Mouse (Mus musculus): ENCODE results near the gene Slc7a14. TPM values are rescaled to one million over a fixed set of nuclear protein-coding genes. Genes with fewer than 3 reads are reported as not detected.

The Slc7a14 gene
- polyA plus RNA-seq, 2 experiments: 0.03 TPM; not detected in 1

DNA sequence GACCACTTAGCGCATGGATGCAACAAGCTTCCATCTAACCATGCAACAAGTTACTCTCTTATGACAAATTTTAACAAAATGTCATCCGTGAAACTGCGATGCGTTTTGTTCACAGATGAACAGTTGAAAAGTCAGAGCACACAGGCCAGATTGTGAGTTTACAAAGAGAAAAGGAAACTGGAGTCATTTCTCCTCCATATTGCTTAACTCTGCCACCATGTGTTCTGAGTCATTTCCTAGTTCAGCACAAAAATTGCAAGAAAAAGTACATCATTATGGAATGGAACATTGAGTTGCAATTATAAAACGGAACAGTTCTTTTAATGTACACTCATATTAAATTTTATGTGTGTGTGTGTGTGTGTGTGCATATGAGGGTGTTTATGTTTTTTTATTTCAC, 17.6 kb upstream of the Slc7a14 start:
- no peak for TF ChIP-seq CTCF (IDR thresholded peaks at IDR 0.05; ENCODE audit: low read depth)
- TF ChIP-seq EP300 (IDR thresholded peaks at IDR 0.05; ENCODE audit: low read depth): no peak
- ATAC-seq (ENCODE audit: insufficient read depth) (no peak), DNase-seq (ENCODE audit: low read depth in 3 of 3, low spot score in 3 of 3) (no peak)
- Histone ChIP-seq H3K27me3 (ENCODE audit: control insufficient read depth, insufficient read depth, low read length) (no peaks in the 10 kb centered on the region), H3K4me3 (ENCODE audit: insufficient read depth in 1 of 2, low read depth in 2 of 2, low read length in 2 of 2) (no peak overlapping the region), H3K4me1 (replicated peaks; ENCODE audit: control insufficient read depth in 2 of 2, insufficient read depth in 2 of 2, low read length in 1 of 2) (no peaks in the 10 kb centered on the region), H3K4me2 (ENCODE audit: low read depth) (no peak overlapping the region), H3K27ac (no peak overlapping the region), H3K36me3 (replicated peaks; ENCODE audit: control insufficient read depth, insufficient read depth, low read depth) (no peaks in the 10 kb centered on the region), H3K9ac (replicated peaks) (no peak overlapping the region), H3K9me3 (ENCODE audit: control insufficient read depth, low read length) (no peaks in the 10 kb centered on the region)
- WGBS (ENCODE audit: insufficient replicate concordance): 73% methylated on average over 5 of the region's 5 CpGs

DNA sequence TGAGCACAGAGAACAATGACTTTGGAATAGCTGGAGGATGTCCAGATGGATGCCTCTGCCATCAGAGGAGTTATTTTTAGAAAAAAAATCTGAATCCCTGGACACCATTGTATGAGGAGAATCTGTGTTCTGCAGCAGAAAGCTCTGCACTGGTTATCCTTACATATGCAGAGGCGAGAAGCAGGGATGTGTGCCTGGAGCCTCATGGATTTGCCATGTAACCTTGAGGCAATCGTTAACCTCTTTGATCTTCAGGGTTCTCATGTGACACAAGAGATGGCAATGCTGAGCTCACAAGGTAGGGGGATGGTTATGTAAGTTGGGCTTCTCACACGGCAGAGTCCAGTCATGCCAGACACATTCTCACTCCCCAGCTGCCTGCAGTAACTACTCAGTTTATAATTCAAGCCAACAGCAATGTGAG, 14.1 kb upstream of the Slc7a14 start:
- Histone ChIP-seq H3K27ac (no peak overlapping the region), H3K9me3 (ENCODE audit: control insufficient read depth, low read length) (no peaks in the 10 kb centered on the region), H3K27me3 (ENCODE audit: control insufficient read depth, insufficient read depth, low read length) (no peaks in the 10 kb centered on the region), H3K4me3 (ENCODE audit: insufficient read depth in 1 of 2, low read depth in 2 of 2, low read length in 2 of 2) (no peak overlapping the region), H3K36me3 (replicated peaks; ENCODE audit: control insufficient read depth, insufficient read depth, low read depth) (no peaks in the 10 kb centered on the region), H3K4me2 (ENCODE audit: low read depth) (no peak overlapping the region), H3K9ac (replicated peaks) (no peak overlapping the region), H3K4me1 (replicated peaks; ENCODE audit: control insufficient read depth in 2 of 2, insufficient read depth in 2 of 2, low read length in 1 of 2) (no peaks in the 10 kb centered on the region)
- 57% methylated on average over 3 of the region's 3 CpGs for WGBS (ENCODE audit: insufficient replicate concordance)
- no peak for DNase-seq (ENCODE audit: low read depth in 3 of 3, low spot score in 3 of 3)
- TF ChIP-seq EP300 (IDR thresholded peaks at IDR 0.05; ENCODE audit: low read depth): no peak
- TF ChIP-seq CTCF (IDR thresholded peaks at IDR 0.05; ENCODE audit: low read depth): no peak
- ATAC-seq (ENCODE audit: insufficient read depth): no peak

DNA sequence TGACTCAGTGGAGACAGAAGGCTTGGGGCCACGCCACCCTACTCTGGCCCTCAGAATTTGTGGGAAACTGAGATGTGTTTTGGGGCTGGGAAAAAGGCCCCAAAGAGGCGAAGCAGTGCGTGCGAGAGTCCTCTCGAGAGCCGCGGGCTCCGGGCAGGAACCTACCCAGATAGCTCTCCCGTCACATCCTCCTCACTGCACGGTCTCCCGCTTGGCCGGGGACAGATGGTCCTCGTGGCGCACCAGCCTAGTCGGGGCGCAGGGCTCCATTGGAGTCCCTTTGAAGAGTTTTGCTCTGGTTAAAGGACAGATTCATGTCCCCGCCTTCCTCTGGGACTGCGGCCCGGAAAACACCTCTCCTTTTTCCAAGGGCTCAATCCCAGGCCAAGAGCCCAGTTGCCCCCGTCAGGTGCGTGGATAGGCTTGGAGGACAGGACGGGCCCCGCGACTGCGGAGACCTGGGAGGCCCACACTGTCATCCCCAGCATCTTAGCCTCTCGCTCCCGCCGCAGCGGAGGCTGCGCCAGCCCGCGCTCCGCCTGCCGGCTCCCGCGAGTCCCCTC, 726 bp downstream of the Slc7a14 start:
- Histone ChIP-seq H3K9ac (replicated peaks) (no peak overlapping the region), H3K4me2 (ENCODE audit: low read depth) (no peak overlapping the region), H3K4me1 (replicated peaks; ENCODE audit: control insufficient read depth in 2 of 2, insufficient read depth in 2 of 2, low read length in 1 of 2) (no peaks in the 10 kb centered on the region), H3K4me3 (ENCODE audit: insufficient read depth in 1 of 2, low read depth in 2 of 2, low read length in 2 of 2) (no peak overlapping the region), H3K27me3 (ENCODE audit: control insufficient read depth, insufficient read depth, low read length) (peaks cover 12% of the 10 kb centered on the region), H3K9me3 (ENCODE audit: control insufficient read depth, low read length) (no peaks in the 10 kb centered on the region), H3K36me3 (replicated peaks; ENCODE audit: control insufficient read depth, insufficient read depth, low read depth) (no peaks in the 10 kb centered on the region), H3K27ac (no peak overlapping the region)
- DNase-seq (ENCODE audit: low read depth in 3 of 3, low spot score in 3 of 3) (no peak), ATAC-seq (ENCODE audit: insufficient read depth) (no peak)
- WGBS (ENCODE audit: insufficient replicate concordance): 5% methylated on average over 36 of the region's 36 CpGs
- TF ChIP-seq EP300 (IDR thresholded peaks at IDR 0.05; ENCODE audit: low read depth) (no peak), CTCF (IDR thresholded peaks at IDR 0.05; ENCODE audit: low read depth) (no peak)

DNA sequence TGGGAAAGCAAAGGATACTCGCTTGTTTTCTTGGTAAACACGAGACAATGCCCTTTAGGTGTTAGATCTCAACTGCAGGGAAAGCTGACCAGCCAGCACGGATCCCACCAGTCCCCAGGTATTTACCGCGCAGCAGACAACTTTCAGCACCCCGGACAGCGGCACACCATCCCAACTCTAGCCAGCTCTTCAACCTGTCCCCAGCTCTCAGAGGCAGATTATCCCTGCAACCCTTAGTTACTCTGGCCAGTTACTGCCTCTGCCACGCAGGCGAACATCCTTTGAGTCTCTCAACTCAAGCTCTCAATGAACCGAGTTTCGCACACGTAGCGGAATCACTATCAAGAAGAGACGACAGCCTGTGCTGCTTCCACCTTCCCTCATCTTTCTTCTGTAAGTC, 1.3 kb downstream of the Slc7a14 start:
- ATAC-seq (ENCODE audit: insufficient read depth) (no peak), DNase-seq (ENCODE audit: low read depth in 3 of 3, low spot score in 3 of 3) (no peak)
- 3% methylated on average over 14 of the region's 14 CpGs for WGBS (ENCODE audit: insufficient replicate concordance)
- Histone ChIP-seq H3K4me2 (ENCODE audit: low read depth) (no peak overlapping the region), H3K9me3 (ENCODE audit: control insufficient read depth, low read length) (no peaks in the 10 kb centered on the region), H3K9ac (replicated peaks) (no peak overlapping the region), H3K4me3 (ENCODE audit: insufficient read depth in 1 of 2, low read depth in 2 of 2, low read length in 2 of 2) (no peak overlapping the region), H3K27ac (no peak overlapping the region), H3K4me1 (replicated peaks; ENCODE audit: control insufficient read depth in 2 of 2, insufficient read depth in 2 of 2, low read length in 1 of 2) (no peaks in the 10 kb centered on the region), H3K36me3 (replicated peaks; ENCODE audit: control insufficient read depth, insufficient read depth, low read depth) (no peaks in the 10 kb centered on the region), H3K27me3 (ENCODE audit: control insufficient read depth, insufficient read depth, low read length) (peaks cover 12% of the 10 kb centered on the region)
- no peak for TF ChIP-seq EP300 (IDR thresholded peaks at IDR 0.05; ENCODE audit: low read depth)
- no peak for TF ChIP-seq CTCF (IDR thresholded peaks at IDR 0.05; ENCODE audit: low read depth)

DNA sequence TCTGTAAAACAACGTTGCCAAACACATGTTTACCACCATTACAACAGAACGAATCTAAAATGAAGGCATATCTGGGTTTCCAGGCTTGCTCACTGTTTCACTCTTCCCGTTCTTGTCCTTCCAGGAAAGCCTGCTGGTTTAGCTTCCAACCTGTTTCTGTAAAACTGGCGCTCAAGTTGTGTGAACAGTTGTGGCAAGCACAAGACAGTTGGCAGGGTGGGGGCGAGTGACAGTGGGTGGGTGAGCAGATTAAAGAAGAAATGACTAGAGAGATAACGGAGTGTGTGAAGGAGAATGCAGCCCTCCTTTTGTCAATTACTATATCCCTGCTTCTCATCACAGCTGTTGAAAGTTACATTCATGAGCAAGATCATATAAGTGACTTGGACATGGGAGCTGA, 2.2 kb downstream of the Slc7a14 start:
- Histone ChIP-seq H3K4me3 (ENCODE audit: insufficient read depth in 1 of 2, low read depth in 2 of 2, low read length in 2 of 2) (no peak overlapping the region), H3K27ac (no peak overlapping the region), H3K9ac (replicated peaks) (no peak overlapping the region), H3K9me3 (ENCODE audit: control insufficient read depth, low read length) (no peaks in the 10 kb centered on the region), H3K4me2 (ENCODE audit: low read depth) (no peak overlapping the region), H3K36me3 (replicated peaks; ENCODE audit: control insufficient read depth, insufficient read depth, low read depth) (no peaks in the 10 kb centered on the region), H3K27me3 (ENCODE audit: control insufficient read depth, insufficient read depth, low read length) (peaks cover 12% of the 10 kb centered on the region), H3K4me1 (replicated peaks; ENCODE audit: control insufficient read depth in 2 of 2, insufficient read depth in 2 of 2, low read length in 1 of 2) (no peaks in the 10 kb centered on the region)
- 57% methylated on average over 6 of the region's 6 CpGs for WGBS (ENCODE audit: insufficient replicate concordance)
- ATAC-seq (ENCODE audit: insufficient read depth) (no peak), DNase-seq (ENCODE audit: low read depth in 3 of 3, low spot score in 3 of 3) (no peak)
- no peak for TF ChIP-seq CTCF (IDR thresholded peaks at IDR 0.05; ENCODE audit: low read depth)
- no peak for TF ChIP-seq EP300 (IDR thresholded peaks at IDR 0.05; ENCODE audit: low read depth)
